Mouse (Mus musculus) frontal cortex, postnatal 14 days (tissue): ENCODE measurements around the gene Narf.

ENCODE experiments used
- DNase-seq, 2 experiments: peaks; one replicate each; pipeline ENCODE4 v3.0.0; 2022; ENCODE audit warnings: low spot score in 2 of 2

Narf gene

DNA sequence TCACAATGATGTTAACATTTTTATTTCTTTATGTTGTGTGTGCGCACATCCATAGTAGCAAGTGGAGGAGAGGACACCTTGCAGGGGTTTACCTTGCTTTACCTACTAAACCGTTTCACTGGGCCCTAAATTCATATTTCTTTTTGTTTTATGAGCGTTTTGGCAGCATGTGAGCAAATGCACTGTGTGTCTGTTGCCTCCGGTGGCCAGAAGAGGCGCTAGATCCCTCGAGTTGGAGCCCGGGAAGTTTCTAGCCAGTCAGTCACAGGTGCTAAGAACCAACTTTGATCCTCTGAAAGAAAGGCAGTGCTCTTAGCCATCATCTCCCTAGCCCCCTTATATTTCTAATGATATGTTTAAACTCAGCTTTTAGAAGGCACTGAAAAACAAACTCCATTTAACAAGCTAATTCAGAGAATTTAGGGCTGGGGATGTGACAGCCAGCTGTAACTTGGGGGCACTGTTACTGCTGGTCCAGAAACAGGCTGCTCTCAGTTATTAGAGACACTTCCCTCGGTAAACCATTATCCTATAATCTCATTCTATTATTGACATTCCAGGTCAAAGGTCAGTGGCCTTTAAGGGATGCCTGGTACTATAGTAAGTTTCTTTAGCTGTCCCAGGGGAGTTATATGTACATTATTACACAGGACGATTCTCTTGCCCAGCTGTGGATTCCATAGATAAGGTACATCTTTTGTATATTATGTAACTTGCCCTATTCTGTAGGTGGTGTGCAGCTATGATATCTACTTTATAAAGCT, 1.4 kb upstream of the Narf start:
- DNase-seq: no peak

DNA sequence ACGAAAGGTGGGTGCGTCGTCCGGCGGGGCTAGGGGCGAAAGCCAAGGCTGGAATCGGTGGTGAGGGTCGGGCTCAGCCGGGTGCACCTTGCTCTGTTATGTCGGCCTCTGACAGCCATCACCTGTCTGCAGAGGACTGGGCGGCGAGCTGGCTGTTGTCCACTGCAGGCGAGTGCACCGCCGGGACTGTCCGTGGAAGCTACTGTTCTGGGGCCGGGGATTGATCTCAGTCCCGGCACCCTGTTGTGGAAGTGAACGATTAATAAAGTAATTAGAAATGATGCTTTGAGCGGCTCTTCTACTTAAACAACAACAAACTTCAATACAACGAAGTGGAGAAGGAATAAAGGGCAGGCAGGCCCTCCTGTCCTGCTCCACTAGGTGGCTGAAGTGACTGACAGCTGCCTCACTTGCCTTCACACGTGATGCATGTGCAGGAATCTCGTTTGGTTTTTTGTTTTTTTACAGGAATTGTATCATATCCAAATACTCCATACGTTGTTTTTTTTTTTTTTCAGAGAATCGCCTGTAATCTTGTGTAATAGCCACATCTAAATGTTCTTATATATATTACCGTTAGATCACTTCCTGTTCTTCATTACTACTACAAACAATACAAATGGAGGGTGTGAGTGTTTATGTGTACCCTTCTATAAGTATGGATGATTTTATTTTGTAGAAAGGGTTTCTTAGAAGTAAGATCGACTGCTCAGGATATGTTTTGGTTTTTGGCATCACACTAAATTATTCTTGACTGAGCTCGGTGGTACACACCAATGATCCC, 484 bp downstream of the Narf start:
- DNase-seq: no peak

- DNase-seq: no peak
Measured at GRCm38 (mm10) chr11:121239669-121240068, 2.6 kb downstream of the Narf start.

DNA sequence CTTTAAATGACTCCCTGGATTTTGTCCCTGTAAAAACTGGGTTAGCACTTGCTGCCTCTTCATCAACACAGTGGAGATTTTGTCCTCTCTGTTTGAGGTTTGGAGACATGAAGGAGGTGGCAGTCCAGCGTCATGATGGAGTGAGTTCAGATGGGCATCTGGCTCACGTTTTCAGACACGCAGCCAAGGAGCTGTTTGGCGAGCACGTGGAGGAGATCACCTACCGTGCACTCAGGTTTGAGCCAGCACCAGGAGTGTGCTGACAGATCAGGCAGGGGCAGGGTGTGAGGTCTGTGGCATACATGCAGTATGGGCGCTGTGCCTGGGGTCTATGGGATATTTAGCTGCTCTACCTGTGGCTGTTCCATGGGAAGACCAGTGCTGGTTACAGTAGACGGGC, 13.1 kb downstream of the Narf start:
- DNase-seq: no peak

GRCm38 (mm10) chr11:121259160-121260100, 22.4 kb downstream of the Narf start, which contains the start of gene Foxk2:
Foxk2 (plus strand) TSS chr11:121259990.
- DNase-seq: peak; percentile 80 to 85

GRCm38 (mm10) chr11:121260211-121260906, 23.3 kb downstream of the Narf start:
- DNase-seq: peak; percentile 27 to 39

DNA sequence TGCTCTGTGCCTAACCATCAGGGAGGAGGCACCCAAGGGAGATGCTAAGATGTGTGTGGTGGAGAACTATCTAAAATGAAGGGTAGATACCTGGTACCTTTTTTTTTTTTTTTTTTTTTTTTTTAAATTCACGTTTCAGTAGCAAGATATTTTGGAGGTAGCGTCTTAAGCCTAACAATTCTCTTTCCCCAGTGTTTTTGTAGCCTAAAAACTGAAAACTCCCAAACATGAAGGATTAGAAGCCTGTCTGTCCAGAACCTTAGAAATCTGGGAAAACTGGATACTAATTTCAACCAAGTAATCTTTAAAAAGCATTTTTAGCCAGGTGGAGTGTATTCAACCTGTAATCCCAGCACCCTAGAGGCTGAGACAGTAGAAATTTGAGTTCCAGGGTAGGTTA, 24.0 kb downstream of the Narf start:
- DNase-seq: no peak

GRCm38 (mm10) chr11:121277516-121277915, 40.5 kb downstream of the Narf start:
- DNase-seq: no peak

- no peak for DNase-seq
Measured at GRCm38 (mm10) chr11:121278011-121278410, 41.0 kb downstream of the Narf start.

DNA sequence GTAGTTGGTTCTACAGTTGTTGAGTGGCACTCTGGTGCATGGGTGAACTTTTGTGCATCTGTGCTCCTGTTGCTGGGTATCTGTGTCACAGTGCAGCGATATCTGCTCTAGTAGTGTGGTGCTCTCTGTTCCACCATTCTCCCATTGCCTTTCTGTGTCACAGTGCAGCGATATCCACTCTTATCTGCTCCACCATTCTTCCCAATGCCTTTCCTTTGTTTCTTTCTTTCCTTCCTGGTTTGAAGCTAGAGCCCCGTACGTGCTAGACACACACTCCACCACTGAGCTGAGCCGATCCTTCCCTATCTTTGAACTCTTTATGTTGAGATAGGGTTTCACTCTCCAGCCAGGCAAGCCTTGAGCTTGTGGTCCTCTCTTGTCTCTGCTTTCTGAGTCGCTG, 45.9 kb downstream of the Narf start:
- DNase-seq: no peak

DNA sequence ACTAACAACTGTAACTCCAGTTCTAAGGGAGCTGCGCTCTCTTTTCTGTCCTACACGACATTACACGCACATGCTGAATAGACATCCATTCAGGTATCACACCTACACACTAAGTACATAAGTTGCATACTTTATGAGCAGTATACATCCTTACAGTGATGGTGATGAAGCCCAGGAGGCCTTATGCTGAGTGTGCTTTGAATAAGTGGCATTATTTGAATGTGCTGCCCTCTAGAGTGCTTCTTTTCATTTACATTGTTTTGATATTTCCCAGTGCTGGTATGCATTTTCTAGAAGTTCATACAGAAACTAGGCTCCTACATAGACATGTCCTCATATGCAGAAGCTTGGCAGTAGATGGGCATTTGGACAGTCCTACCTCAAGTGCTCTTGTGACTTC, 52.8 kb downstream of the Narf start:
- no peak for DNase-seq

- DNase-seq: no peak
Measured at GRCm38 (mm10) chr11:121294771-121295170, 57.7 kb downstream of the Narf start.

DNA sequence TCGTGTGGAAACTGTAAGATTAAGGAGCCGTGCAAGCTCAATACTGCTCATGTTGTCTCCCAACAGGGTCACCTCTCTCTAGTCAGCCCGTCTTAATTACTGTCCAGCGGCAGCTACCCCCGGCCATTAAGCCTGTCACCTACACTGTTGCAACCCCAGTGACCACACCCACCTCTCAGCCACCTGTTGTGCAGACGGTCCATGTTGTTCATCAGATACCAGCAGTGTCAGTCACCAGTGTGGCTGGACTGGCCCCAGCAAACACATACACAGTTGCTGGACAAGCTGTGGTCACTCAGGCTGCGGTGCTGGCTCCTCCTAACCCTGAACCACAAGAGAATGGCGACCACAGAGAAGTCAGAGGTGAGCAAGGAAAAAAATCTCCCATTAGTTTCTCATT, 61.4 kb downstream of the Narf start:
- DNase-seq: no peak

- DNase-seq: no peak
Measured at GRCm38 (mm10) chr11:121300265-121300664, 63.2 kb downstream of the Narf start.

- peak in 1 of 2 experiments; percentile 34 for DNase-seq
Measured at GRCm38 (mm10) chr11:121305371-121305770, 68.3 kb downstream of the Narf start.
